Mouse (Mus musculus) forebrain, embryonic 13.5 days (tissue): Measurements from ENCODE around the gene Sh3kbp1. TPM values are rescaled to one million over a fixed set of nuclear protein-coding genes. Genes with fewer than 3 reads are reported as not detected.
A peak's percentile ranks its signal among the peaks of the same experiment; 100 is the strongest.

Source experiments
- ATAC-seq: fragments of 200-750 bp; cut with Nextera tagmentation; 2 replicates; pipeline ENCODE4 v1.8.0; 2017
- H3K27ac ChIP-seq: fragments of 300-500 bp; sonication (generic); 2 replicates; pipeline ENCODE4 v1.5.1; 2015; ENCODE audit warnings: inconsistent platforms, mild to moderate bottlenecking, moderate library complexity
- H3K27me3 ChIP-seq: fragments of 300-500 bp; sonication (generic); 2 replicates; pipeline ENCODE4 v1.6.1; 2015; ENCODE audit warnings: mild to moderate bottlenecking, inconsistent platforms
- H3K36me3 ChIP-seq: fragments of 300-500 bp; sonication (generic); 2 replicates; pipeline ENCODE4 v1.6.1; 2015; ENCODE audit warnings: mild to moderate bottlenecking, inconsistent platforms; ENCODE audit not compliant: poor library complexity, severe bottlenecking
- H3K4me1 ChIP-seq: fragments of 300-500 bp; sonication (generic); 2 replicates; pipeline ENCODE4 v1.6.1; 2015; ENCODE audit warnings: inconsistent platforms
- H3K4me2 ChIP-seq: fragments of 300-500 bp; sonication (generic); 2 replicates; pipeline ENCODE4 v1.6.1; 2015; ENCODE audit warnings: inconsistent platforms, mild to moderate bottlenecking, moderate library complexity
- H3K4me3 ChIP-seq: fragments of 300-500 bp; sonication (generic); 2 replicates; pipeline ENCODE4 v1.5.1; 2015; ENCODE audit warnings: mild to moderate bottlenecking, inconsistent platforms
- H3K9ac ChIP-seq: fragments of 300-500 bp; sonication (generic); 2 replicates; pipeline ENCODE4 v1.6.1; 2015; ENCODE audit warnings: mild to moderate bottlenecking, inconsistent platforms
- H3K9me3 ChIP-seq: fragments of 300-500 bp; sonication (generic); replicated peaks from 2 replicates; pipeline ENCODE4 v1.6.1; 2016; ENCODE audit warnings: inconsistent platforms
- WGBS: fragments of 180-500 bp; shearing (Covaris S2); methylation state at CpG from one replicate; pipeline ENCODE4 v1.1.7; 2015; 5-methylcytosine and 5-hydroxymethylcytosine counted together
- polyA plus RNA-seq: library from polyadenylated mRNA; unstranded; fragments of >200 nt; fragmentation: Nextera tagmentation; extraction: Ambion mirVana; gene quantifications from 2 replicates; pipeline ENCODE4 v1.2.1, GENCODE M21; 2015

The Sh3kbp1 gene
- polyA plus RNA-seq, 1 experiment from 2014 or later = 33.4 TPM

DNA sequence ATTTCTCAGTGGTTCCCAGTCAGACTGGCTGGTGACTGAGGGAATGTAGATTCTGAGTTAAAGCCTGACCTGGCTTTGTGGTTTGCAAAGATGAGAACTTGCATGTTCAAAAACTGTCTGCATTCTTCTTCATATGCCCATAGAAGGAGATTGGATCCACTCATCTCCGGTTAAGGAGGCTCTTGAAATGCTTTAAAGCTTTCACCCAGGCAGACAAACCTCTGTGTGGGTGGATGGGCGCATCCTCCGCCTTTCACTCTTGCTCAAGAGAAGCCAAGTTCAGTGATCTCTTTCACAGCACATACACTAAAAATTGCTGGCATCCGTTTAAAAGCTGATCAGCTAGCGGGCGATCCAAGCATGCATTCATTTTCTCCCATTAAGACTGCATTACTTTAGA is 182.4 kb downstream of the Sh3kbp1 start:
- Histone ChIP-seq H3K9me3 (no peaks in the 10 kb centered on the region), H3K36me3 (no peaks in the 10 kb centered on the region), H3K27me3 (no peaks in the 10 kb centered on the region; the same call in 1 of the 2 replicates), H3K9ac (no peak overlapping the region), H3K4me2 (no peak overlapping the region), H3K4me1 (no peaks in the 10 kb centered on the region), H3K27ac (no peak overlapping the region), H3K4me3 (no peak overlapping the region)
- 90% methylated on average over 6 of the region's 6 CpGs for WGBS
- ATAC-seq = no peak

DNA sequence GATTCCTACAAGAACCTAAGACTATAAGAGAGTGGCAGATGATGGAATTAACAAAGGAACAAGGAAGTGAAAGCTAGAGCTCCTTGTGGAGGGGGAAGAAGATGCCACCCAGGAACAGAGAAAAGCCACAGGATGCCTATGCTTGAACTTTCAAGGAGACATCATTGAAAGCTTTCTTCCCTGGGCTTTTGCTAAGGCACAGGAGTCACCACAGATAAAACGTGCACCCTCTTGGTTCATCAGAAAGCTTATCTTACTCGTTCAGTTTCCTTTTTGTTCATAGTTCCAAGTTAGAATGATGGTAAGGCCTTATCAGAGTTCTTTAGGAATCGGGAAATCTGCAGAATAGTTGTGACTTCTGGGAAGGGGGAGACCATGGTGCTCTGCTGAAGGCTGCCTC is 183.4 kb downstream of the Sh3kbp1 start:
- H3K9me3 ChIP-seq = no peaks in the 10 kb centered on the region
- no peak overlapping the region for H3K9ac ChIP-seq
- H3K4me1 ChIP-seq = no peaks in the 10 kb centered on the region
- no peak for ATAC-seq
- 80% methylated on average over 3 of the region's 3 CpGs for WGBS
- H3K27ac ChIP-seq = no peak overlapping the region
- no peak overlapping the region for H3K4me3 ChIP-seq
- no peak overlapping the region for H3K4me2 ChIP-seq
- no peaks in the 10 kb centered on the region for H3K36me3 ChIP-seq
- H3K27me3 ChIP-seq = no peaks in the 10 kb centered on the region; the same call in 1 of the 2 replicates

GRCm38 (mm10) chrX:159817508-159817907 is 190.4 kb downstream of the Sh3kbp1 start:
- H3K27me3 ChIP-seq = peaks cover 4% of the 10 kb centered on the region; the same call in 1 of the 2 replicates

DNA sequence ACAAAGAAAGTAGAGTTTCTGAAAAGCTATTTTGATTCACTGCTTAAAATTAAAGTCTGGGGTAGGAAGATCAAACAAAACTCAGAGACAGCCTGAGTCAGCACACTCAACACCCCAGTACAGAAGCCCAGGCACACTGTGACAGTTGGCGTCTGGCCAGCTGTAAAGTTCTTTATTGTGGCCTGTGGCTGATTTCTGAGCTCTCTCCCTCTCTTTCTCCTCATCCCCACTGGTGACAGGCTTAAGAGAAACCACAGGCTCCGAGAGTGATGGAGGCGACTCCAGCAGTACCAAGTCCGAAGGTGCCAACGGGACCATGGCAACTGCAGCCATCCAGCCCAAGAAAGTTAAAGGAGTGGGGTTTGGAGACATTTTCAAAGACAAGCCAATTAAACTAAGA is 201.1 kb downstream of the Sh3kbp1 start:
- Histone ChIP-seq H3K36me3 (no peaks in the 10 kb centered on the region), H3K4me3 (no peak overlapping the region), H3K27ac (no peak overlapping the region), H3K9me3 (no peaks in the 10 kb centered on the region), H3K4me1 (peaks cover 3% of the 10 kb centered on the region; the same call in 1 of the 2 replicates), H3K4me2 (no peak overlapping the region), H3K27me3 (peaks cover 10% of the 10 kb centered on the region; the same call in 1 of the 2 replicates), H3K9ac (no peak overlapping the region)
- WGBS = 72% methylated on average over 5 of the region's 5 CpGs
- ATAC-seq = peak; percentile 45; the same call in 1 of the 2 replicates

More at GRCm38 (mm10) chrX:159817508-159817907, 190.4 kb downstream of the Sh3kbp1 start:
- 89% methylated on average over 2 of the region's 2 CpGs for WGBS
- Histone ChIP-seq H3K4me2 (no peak overlapping the region), H3K9ac (no peak overlapping the region), H3K27ac (no peak overlapping the region), H3K4me3 (no peak overlapping the region), H3K4me1 (no peaks in the 10 kb centered on the region), H3K9me3 (no peaks in the 10 kb centered on the region), H3K36me3 (no peaks in the 10 kb centered on the region)
- no peak for ATAC-seq

DNA sequence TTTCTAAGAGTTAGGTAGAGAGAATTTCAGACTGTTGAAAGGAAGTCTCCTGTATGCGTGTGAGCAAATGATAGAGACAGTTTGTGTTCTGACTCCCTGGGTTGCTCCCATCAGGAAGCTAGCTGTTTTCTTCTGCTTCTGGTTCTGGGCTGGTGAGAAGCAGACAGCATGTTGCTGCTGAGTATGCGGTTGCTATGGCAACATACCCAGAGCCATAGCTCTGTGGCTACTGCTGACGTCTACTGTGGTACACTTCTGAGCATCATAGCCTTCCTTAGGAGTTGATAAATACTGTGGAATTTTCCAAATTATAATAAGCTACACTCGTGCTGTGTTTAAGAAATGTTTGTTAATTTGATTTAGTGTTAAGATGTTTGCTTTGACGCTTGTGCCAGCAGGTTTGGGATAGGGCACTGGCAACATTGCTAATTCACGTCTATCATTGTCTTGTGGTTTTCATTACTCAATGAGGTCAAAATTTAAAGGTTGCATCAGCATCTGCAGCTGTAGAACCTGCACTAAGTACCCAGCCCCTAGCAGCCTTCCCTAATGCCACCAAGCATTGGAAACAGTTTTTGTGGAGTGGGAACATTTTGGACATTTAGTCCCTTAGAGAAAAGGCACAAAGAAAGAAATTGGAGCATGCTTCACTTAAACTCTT is 202.2 kb downstream of the Sh3kbp1 start:
- Histone ChIP-seq H3K9me3 (no peaks in the 10 kb centered on the region), H3K27me3 (peaks cover 9% of the 10 kb centered on the region; the same call in 1 of the 2 replicates), H3K27ac (no peak overlapping the region), H3K4me3 (no peak overlapping the region), H3K36me3 (no peaks in the 10 kb centered on the region), H3K9ac (no peak overlapping the region), H3K4me1 (peaks cover 3% of the 10 kb centered on the region; the same call in 1 of the 2 replicates), H3K4me2 (no peak overlapping the region)
- peak; percentile 86 for ATAC-seq
- WGBS = 59% methylated on average over 6 of the region's 6 CpGs

- WGBS = 78% methylated on average over 2 of the region's 2 CpGs
- Histone ChIP-seq H3K36me3 (no peaks in the 10 kb centered on the region), H3K9ac (no peak overlapping the region)
These were observed 204.1 kb downstream of the Sh3kbp1 start for GRCm38 (mm10) chrX:159831176-159831575.

GRCm38 (mm10) chrX:159835239-159835638 is 208.2 kb downstream of the Sh3kbp1 start:
- Histone ChIP-seq H3K4me3 (no peak overlapping the region), H3K27me3 (0 out of 2 replicates have a peak, but pooled peaks cover 2% of the 10 kb centered on the region), H3K27ac (no peak overlapping the region), H3K9me3 (no peaks in the 10 kb centered on the region), H3K4me2 (no peak overlapping the region), H3K9ac (no peak overlapping the region), H3K36me3 (no peaks in the 10 kb centered on the region), H3K4me1 (no peaks in the 10 kb centered on the region)
- ATAC-seq = no peak
- WGBS = 90% methylated on average over 4 of the region's 4 CpGs

More at GRCm38 (mm10) chrX:159831176-159831575, 204.1 kb downstream of the Sh3kbp1 start:
- H3K4me3 ChIP-seq = no peak overlapping the region
- no peak overlapping the region for H3K27ac ChIP-seq
- H3K27me3 ChIP-seq = peaks cover 2% of the 10 kb centered on the region; the same call in 1 of the 2 replicates
- no peaks in the 10 kb centered on the region for H3K9me3 ChIP-seq
- no peak for ATAC-seq
- H3K4me1 ChIP-seq = peaks cover 3% of the 10 kb centered on the region; the same call in 1 of the 2 replicates
- H3K4me2 ChIP-seq = no peak overlapping the region

DNA sequence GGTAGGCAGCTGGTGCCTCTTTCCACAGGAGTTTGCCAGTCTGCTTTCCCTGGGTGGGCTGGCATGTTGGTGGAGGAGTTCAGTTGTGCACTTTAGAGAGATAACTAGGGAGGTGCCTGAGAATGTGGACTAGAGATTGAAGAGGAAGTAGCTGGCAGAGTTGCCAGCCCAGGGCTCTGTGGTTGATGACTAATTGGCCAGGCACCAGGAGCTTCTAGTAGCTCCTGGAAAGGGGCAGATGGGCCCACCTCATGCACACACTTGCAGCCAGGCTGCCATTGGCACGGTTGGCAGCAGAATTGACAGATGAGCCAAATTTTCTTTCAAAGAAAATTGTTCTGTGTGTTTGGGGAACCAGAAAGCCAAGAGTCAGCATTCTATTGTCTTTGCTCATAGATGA is 210.3 kb downstream of the Sh3kbp1 start:
- no peak overlapping the region for H3K4me3 ChIP-seq
- ATAC-seq = peak; percentile 67
- H3K36me3 ChIP-seq = no peaks in the 10 kb centered on the region
- no peak overlapping the region for H3K4me2 ChIP-seq
- H3K9ac ChIP-seq = no peak overlapping the region
- H3K27me3 ChIP-seq = no peaks in the 10 kb centered on the region; the same call in 1 of the 2 replicates
- WGBS = 88% methylated on average over 1 of the region's 1 CpGs
- H3K27ac ChIP-seq = no peak overlapping the region
- H3K4me1 ChIP-seq = no peaks in the 10 kb centered on the region
- no peaks in the 10 kb centered on the region for H3K9me3 ChIP-seq

DNA sequence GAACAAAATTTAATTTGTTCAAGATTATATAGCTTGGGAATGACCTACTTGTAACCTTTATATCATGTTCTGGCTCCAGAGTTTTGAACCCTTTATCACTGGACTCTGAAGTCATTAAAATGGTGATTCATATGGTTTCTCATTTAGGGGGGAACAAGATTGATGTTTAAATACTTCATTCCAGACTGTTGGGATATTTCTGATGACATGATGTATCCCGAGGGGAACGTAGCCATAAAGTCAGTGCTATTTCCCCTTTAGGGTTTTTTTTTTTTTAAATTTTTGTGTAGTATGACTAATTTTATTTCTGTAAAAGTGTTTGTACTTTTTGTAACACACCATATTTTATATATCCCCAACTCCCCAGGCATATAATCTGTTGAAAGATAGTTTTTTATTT is 212.7 kb downstream of the Sh3kbp1 start:
- no peak overlapping the region for H3K4me3 ChIP-seq
- no peaks in the 10 kb centered on the region for H3K36me3 ChIP-seq
- H3K4me2 ChIP-seq = no peak overlapping the region
- no peak overlapping the region for H3K9ac ChIP-seq
- H3K4me1 ChIP-seq = no peaks in the 10 kb centered on the region
- H3K27ac ChIP-seq = no peak overlapping the region
- ATAC-seq = no peak
- WGBS = 100% methylated on average over 2 of the region's 2 CpGs
- no peaks in the 10 kb centered on the region; the same call in 1 of the 2 replicates for H3K27me3 ChIP-seq
- H3K9me3 ChIP-seq = no peaks in the 10 kb centered on the region

- Histone ChIP-seq H3K27me3 (no peaks in the 10 kb centered on the region; the same call in 1 of the 2 replicates), H3K27ac (no peak overlapping the region), H3K4me2 (no peak overlapping the region), H3K4me1 (no peaks in the 10 kb centered on the region), H3K9me3 (no peaks in the 10 kb centered on the region), H3K9ac (no peak overlapping the region), H3K36me3 (no peaks in the 10 kb centered on the region), H3K4me3 (no peak overlapping the region)
- 72% methylated on average over 7 of the region's 7 CpGs for WGBS
- no peak for ATAC-seq
These were observed 213.2 kb downstream of the Sh3kbp1 start for GRCm38 (mm10) chrX:159840225-159840624.

GRCm38 (mm10) chrX:159850722-159851121 is 223.7 kb downstream of the Sh3kbp1 start:
- Histone ChIP-seq H3K36me3 (no peaks in the 10 kb centered on the region), H3K9me3 (no peaks in the 10 kb centered on the region), H3K4me3 (no peak overlapping the region), H3K4me1 (no peaks in the 10 kb centered on the region), H3K9ac (no peak overlapping the region), H3K27me3 (peaks cover 7% of the 10 kb centered on the region; the same call in 1 of the 2 replicates), H3K27ac (no peak overlapping the region), H3K4me2 (no peak overlapping the region)
- WGBS = 87% methylated on average over 8 of the region's 8 CpGs
- no peak for ATAC-seq

DNA sequence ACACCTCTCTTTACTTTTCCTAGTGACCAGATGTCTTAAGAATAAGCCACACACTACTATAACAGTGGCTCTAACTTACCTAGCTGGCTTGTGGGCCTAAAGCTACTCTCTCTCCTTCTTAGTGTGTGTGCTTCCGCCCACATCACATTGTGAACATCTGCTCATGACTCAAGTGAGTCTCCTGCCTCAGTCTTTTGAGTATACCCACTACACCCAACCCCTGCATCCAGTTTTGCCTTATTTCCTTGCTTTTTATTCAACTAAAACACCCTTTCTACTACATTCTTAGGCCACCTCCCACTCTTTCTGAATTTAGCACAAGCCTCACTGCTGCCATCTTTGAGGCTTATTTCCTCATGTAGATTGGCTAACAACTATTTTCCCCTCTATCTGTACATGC is 229.8 kb downstream of the Sh3kbp1 start:
- Histone ChIP-seq H3K27me3 (peaks cover 6% of the 10 kb centered on the region; the same call in 1 of the 2 replicates), H3K9ac (no peak overlapping the region), H3K36me3 (no peaks in the 10 kb centered on the region), H3K27ac (no peak overlapping the region), H3K4me1 (no peaks in the 10 kb centered on the region), H3K9me3 (no peaks in the 10 kb centered on the region), H3K4me2 (no peak overlapping the region), H3K4me3 (no peak overlapping the region)
- 93% methylated on average over 1 of the region's 1 CpGs for WGBS
- ATAC-seq = no peak
